Mouse (Mus musculus) subcutaneous adipose tissue, adult 2 months (tissue): ENCODE data around the gene Gm13305. TPM values are rescaled to one million over a fixed set of nuclear protein-coding genes. Genes with fewer than 3 reads are reported as not detected.

Experiments used
- polyA plus RNA-seq: library from polyadenylated mRNA; depleted of rRNA; stranded (reverse); fragments of >200 nt; gene quantifications from 2 replicates; pipeline ENCODE4 v1.2.3, GENCODE M21; 2012; ENCODE audit warnings: low replicate concordance; rRNA removed

Gene Gm13305
- not detected in 2 replicates for polyA plus RNA-seq

GRCm38 (mm10) chr4:42168503-42168902 lies at the start of gene Gm13305:
Gm13305 (minus strand) TSS chr4:42168603.

GRCm38 (mm10) chr4:42153136-42153535 lies 15.3 kb downstream of the Gm13305 start, which contains the start of gene Gm13306:
Gm13306 (plus strand) TSS chr4:42153436.

GRCm38 (mm10) chr4:42114517-42114916 lies 53.9 kb downstream of the Gm13305 start, which contains the start of gene Gm13304:
Gm13304 (plus strand) TSS chr4:42114817.

Other genes with a start within 250 kb of the Gm13305 start
- 1.9 and 4.4 TPM in 2 replicates for gene Gm20878, start 227.0 kb downstream of the Gm13305 start, polyA plus RNA-seq
- not detected in 2 replicates for gene Fam205a4, start 202.5 kb downstream of the Gm13305 start, polyA plus RNA-seq
- 0.07 and 0.18 TPM in 2 replicates for gene Gm21093, start 133.9 kb downstream of the Gm13305 start, polyA plus RNA-seq
- not detected in 2 replicates for gene Gm3893, start 77.4 kb downstream of the Gm13305 start, polyA plus RNA-seq
- not detected in 2 replicates for gene Gm13304, start 53.8 kb downstream of the Gm13305 start, polyA plus RNA-seq
- not detected in 2 replicates for gene Gm13306, start 15.2 kb downstream of the Gm13305 start, polyA plus RNA-seq
- not detected in 2 replicates for gene Gm10600, start 72.0 kb upstream of the Gm13305 start, polyA plus RNA-seq
- 1.6 TPM in 1 of 2 replicates, not detected in the other for gene Ccl21b, start 87.2 kb upstream of the Gm13305 start, polyA plus RNA-seq
- gene Gm21953, start 125.7 kb upstream of the Gm13305 start, polyA plus RNA-seq = not detected in 2 replicates
- 0.17 and 0.39 TPM in 2 replicates for gene Fam205a3, start 149.7 kb upstream of the Gm13305 start, polyA plus RNA-seq